Mouse (Mus musculus) brain, adult 2 months (tissue): ENCODE results near the gene Lrp8.
A peak's percentile ranks its signal among the peaks of the same experiment; 100 is the strongest.

Experiments used
- DNase-seq: peaks from one replicate; pipeline ENCODE4 v3.0.0; 2011; ENCODE audit warnings: low read depth, low spot score

The Lrp8 gene

DNA sequence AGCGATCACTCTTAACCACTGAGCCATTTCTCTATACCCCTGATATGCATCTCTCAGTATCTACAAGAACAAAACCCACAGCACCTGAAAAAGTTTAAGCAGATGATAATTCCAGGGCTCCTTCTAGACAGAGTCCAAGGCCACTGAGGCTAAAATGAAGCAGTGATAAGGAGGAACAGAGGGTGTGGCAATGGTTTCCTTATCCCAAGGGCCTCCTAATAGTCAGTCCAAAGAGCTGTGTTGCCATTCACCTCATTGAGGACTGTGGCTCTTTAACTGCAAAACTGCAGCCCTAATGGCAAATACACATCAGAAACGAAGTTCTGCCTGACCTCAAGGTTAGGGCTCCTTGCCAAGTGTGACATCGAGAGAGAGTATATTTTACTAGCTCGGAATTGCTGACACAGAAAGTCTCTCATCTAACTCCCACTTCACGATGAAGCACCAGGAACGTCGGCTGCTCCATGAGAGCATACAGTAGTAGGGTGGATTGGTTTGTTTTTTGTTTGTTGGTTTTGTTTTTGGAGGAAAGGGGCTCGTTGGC is 119.2 kb downstream of the Lrp8 start:
- DNase-seq = no peak

DNA sequence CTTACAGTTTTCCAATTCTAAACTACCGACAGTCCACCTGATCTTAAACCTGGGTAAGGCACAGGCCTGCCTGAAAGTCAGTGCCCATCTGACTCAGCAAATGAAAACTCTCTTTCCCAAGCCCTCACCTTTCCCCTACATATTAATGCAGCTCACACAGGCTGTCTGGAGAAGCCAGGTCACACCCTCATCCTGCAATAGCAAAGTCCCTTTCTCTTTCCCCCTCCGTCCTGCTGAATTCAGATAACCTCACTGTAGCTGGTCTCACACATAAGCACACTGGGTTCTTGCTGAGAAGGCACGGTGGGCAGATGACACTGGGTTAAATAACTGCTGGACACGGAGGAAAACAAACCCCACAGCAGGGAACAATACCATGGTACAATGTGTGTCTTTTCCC is 119.9 kb downstream of the Lrp8 start:
- no peak for DNase-seq

DNA sequence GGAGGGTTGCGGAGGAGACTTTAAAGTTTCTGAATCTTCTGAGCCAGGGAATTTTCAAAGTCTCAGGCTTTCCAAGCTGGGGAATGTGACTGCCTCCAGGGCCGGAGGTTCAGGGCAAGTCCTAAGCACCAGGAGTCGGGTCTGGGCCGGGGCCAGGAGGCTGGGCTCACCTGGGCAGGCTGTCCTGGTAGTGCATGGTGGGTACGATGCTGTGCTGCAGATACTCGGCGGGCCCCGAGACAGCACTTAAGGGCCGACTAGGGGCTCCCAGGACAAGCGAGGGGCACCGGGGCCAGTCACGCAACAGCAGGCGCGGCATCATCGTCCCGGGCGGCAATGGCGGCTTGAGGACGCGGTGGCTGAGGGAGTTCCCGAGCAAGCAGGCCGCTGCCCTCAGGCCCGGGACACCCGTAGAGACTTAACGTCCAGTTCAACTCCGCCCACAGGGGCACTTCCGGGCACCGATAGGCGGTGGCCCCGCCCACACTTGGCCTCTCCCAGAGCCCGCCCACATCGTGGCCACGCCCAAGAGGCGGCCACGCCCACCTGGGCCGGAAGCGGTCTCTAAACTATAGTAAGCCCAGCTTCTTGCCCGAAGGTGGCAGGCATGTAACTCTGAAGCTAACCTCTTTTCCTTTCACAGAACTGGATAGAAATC is 121.2 kb downstream of the Lrp8 start, which contains the start of gene Cpt2:
Gene Cpt2 (minus strand): TSS at position 466 of the 658 bp plus-strand sequence.
- DNase-seq = peak; percentile 90

DNA sequence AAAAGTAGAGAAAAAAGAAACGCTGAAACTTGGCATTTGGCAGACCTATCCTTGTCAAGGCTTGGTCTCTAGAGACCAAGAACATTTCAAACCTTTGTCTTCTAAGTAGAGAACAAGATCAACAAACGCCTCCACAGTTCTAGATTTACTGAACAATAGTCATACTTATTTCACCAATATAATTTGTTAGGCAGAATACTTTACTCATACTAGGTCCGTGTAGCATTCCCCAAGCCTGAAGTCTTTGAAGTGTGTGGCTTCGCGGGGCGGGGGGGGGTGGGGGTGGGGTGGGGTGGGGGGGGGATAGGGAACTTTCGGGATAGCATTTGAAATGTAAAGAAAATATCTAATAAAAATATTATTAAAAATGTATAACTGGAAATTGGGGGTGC is 121.7 kb downstream of the Lrp8 start:
- no peak for DNase-seq
